Mouse (Mus musculus) testis, adult 2 months (tissue): ENCODE data around the gene Dut.

Source experiments
- CTCF ChIP-seq: fragments of 200-500 bp; IDR thresholded peaks from 2 replicates; pipeline ENCODE4 v1.5.1; 2012; ENCODE audit warnings: low read depth, mild to moderate bottlenecking, inconsistent platforms, low read length, moderate library complexity; ENCODE audit not compliant: control insufficient read depth, insufficient read depth, insufficient replicate concordance
- POLR2A ChIP-seq: fragments of 200-500 bp; IDR thresholded peaks from 2 replicates; pipeline ENCODE4 v1.6.1; 2012; ENCODE audit warnings: low read depth, mild to moderate bottlenecking, inconsistent platforms, low read length, moderate library complexity; ENCODE audit not compliant: control insufficient read depth

DNA sequence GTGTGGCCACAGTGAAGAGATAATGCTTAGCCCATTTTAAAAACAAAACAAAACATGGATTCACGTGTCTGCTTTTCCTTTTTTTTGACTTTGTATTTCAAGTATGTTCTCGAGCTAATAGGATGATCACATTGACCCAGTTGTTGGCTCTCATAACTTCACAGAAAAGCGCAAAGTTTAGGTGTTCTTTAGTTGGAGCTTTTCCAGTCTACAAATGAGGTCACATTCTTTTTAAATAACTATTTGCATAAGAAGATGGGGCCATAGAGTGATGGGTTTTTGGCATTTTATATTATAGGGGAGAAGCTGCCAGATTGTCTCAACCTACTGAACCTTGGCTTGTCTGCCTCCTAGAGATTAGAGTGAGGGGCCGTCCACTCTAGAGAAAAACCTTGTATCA lies 2.3 kb downstream of the Dut start:
- TF ChIP-seq CTCF (no peak), POLR2A (no peak)
